Mouse (Mus musculus): ENCODE measurements around the gene Actn1.

Actn1 gene

GRCm38 (mm10) chr12:80178035-80178434 lies 82.1 kb downstream of the Actn1 start:
- DNase-seq: no peak

- no peak for DNase-seq
Observed at GRCm38 (mm10) chr12:80168736-80169135, 91.4 kb downstream of the Actn1 start.

- peak; percentile 79 for DNase-seq
Observed at GRCm38 (mm10) chr12:80168178-80168686, 91.9 kb downstream of the Actn1 start.

GRCm38 (mm10) chr12:80167321-80167720 lies 92.8 kb downstream of the Actn1 start:
- DNase-seq: no peak

GRCm38 (mm10) chr12:80166651-80167050 lies 93.5 kb downstream of the Actn1 start:
- DNase-seq: no peak

GRCm38 (mm10) chr12:80164526-80164925 lies 95.6 kb downstream of the Actn1 start:
- DNase-seq: no peak

GRCm38 (mm10) chr12:80162448-80162847 lies 97.7 kb downstream of the Actn1 start:
- DNase-seq: no peak

GRCm38 (mm10) chr12:80157675-80158074 lies 102.5 kb downstream of the Actn1 start:
- DNase-seq: no peak

GRCm38 (mm10) chr12:80153687-80154326 lies 106.4 kb downstream of the Actn1 start:
- peak; percentile 25 for DNase-seq

GRCm38 (mm10) chr12:80153078-80153477 lies 107.1 kb downstream of the Actn1 start:
- no peak for DNase-seq

- no peak for DNase-seq
Observed at GRCm38 (mm10) chr12:80151821-80152220, 108.3 kb downstream of the Actn1 start.

- no peak for DNase-seq
Observed at GRCm38 (mm10) chr12:80150624-80151023, 109.5 kb downstream of the Actn1 start.

GRCm38 (mm10) chr12:80147563-80148214 lies 112.5 kb downstream of the Actn1 start:
- no peak for DNase-seq

- no peak for DNase-seq
Observed at GRCm38 (mm10) chr12:80146227-80147223, 113.6 kb downstream of the Actn1 start.

- no peak for DNase-seq
Observed at GRCm38 (mm10) chr12:80145365-80145764, 114.8 kb downstream of the Actn1 start.

GRCm38 (mm10) chr12:80144846-80145245 lies 115.3 kb downstream of the Actn1 start:
- DNase-seq: no peak

- peak; percentile 25 for DNase-seq
Observed at GRCm38 (mm10) chr12:80141470-80141869, 118.7 kb downstream of the Actn1 start.

- DNase-seq: no peak
Observed at GRCm38 (mm10) chr12:80141011-80141410, 119.2 kb downstream of the Actn1 start.

- DNase-seq: no peak
Observed at GRCm38 (mm10) chr12:80137744-80138143, 122.4 kb downstream of the Actn1 start.

GRCm38 (mm10) chr12:80137246-80137645 lies 122.9 kb downstream of the Actn1 start:
- DNase-seq: no peak

- no peak for DNase-seq
Observed at GRCm38 (mm10) chr12:80136264-80136930, 123.8 kb downstream of the Actn1 start.

- DNase-seq: no peak
Observed at GRCm38 (mm10) chr12:80135173-80135572, 125.0 kb downstream of the Actn1 start.

Data from right cerebral cortex, postnatal 25 days (tissue).